Mouse (Mus musculus): ENCODE data around the gene Fanci. TPM values are rescaled to one million over a fixed set of nuclear protein-coding genes. Genes with fewer than 3 reads are reported as not detected.
A peak's percentile ranks its signal among the peaks of the same experiment; 100 is the strongest.

Gene Fanci
- polyA plus RNA-seq, 1 experiment from 2014 or later = 1.7 TPM

DNA sequence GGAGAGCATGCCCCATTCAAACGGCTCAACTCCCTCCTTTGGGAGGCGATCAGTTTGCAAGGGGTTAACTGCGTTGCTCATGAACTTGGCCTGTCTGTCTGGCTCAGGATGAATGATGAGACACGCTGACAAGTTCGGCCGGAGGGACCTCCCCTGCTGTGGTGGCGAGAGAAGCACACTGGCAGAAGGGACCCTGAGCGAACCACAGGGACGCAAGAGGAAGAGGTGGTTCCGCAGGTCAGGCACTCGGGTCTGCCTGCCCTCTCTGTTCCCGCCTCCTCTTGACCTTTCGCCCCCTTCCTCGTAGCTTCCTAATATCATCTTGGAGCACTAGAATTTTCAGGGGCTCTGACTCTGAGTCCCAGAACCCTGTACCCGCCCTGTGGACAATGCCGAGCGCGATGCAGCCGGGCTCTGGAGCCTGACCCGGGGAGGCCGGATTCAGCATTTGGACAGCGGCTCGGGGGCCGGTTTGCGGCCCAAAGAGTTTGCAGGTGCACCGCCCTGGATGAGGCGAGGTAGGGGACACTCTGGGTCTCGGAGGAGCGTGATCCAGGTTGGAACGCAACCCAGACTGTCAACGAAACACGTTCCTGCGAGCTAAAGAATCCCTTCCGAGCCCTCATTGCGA is 107.4 kb downstream of the Fanci start:
- WGBS = under 1% methylated on average over 35 of the region's 35 CpGs
- Histone ChIP-seq H3K4me3 (ENCODE audit: low read depth, low read length) (peak overlapping the region; percentile 80), H3K4me2 (ENCODE audit: low read length) (peak overlapping the region; percentile 85), H3K27ac (ENCODE audit: low read length) (peak overlapping the region; percentile 93), H3K4me1 (ENCODE audit: control insufficient read depth, insufficient read depth, low read length) (peaks cover 28% of the 10 kb centered on the region), H3K36me3 (ENCODE audit: control insufficient read depth, insufficient read depth, low read length) (no peaks in the 10 kb centered on the region), H3K27me3 (ENCODE audit: control insufficient read depth, insufficient read depth, low read depth, low read length) (peaks cover 21% of the 10 kb centered on the region), H3K9me3 (replicated peaks; ENCODE audit: control insufficient read depth, low read length, poor library complexity, severe bottlenecking) (no peaks in the 10 kb centered on the region), H3K9ac (ENCODE audit: low read depth, low read length) (peak overlapping the region; percentile 95)
- ATAC-seq = no peak; the same call in 1 of the 2 replicates

Other genes with a start within 250 kb of the Fanci start
- gene Mfge8, start 242.9 kb upstream of the Fanci start, polyA plus RNA-seq (2015; fragmentation: Nextera tagmentation; extraction: Ambion mirVana) = 132 and 236 TPM in 2 replicates
- 18.7 and 19.3 TPM in 2 replicates for gene Abhd2, start 118.7 kb upstream of the Fanci start, polyA plus RNA-seq (2015; fragmentation: Nextera tagmentation; extraction: Ambion mirVana)
- gene Rlbp1, start 4.9 kb upstream of the Fanci start, polyA plus RNA-seq (2015; fragmentation: Nextera tagmentation; extraction: Ambion mirVana) = 15.0 and 17.1 TPM in 2 replicates
- gene Polg, start 74.4 kb downstream of the Fanci start, polyA plus RNA-seq (2015; fragmentation: Nextera tagmentation; extraction: Ambion mirVana) = 19.7 and 22.0 TPM in 2 replicates
- gene Rhcg, start 225.7 kb downstream of the Fanci start, polyA plus RNA-seq (2015; fragmentation: Nextera tagmentation; extraction: Ambion mirVana) = 2.3 and 4.3 TPM in 2 replicates

Data from midbrain, embryonic 16.5 days (tissue).